Mouse (Mus musculus): Measurements from ENCODE around the gene 9530077C05Rik. TPM values are rescaled to one million over a fixed set of nuclear protein-coding genes. Genes with fewer than 3 reads are reported as not detected.

9530077C05Rik gene
- polyA plus RNA-seq, 2 experiments, result 1.1 to 1.5 TPM

- DNase-seq (ENCODE audit: low read depth in 3 of 3, low spot score in 3 of 3) (no peak), ATAC-seq (ENCODE audit: insufficient read depth) (no peak)
- H3K36me3 ChIP-seq (replicated peaks; ENCODE audit: control insufficient read depth, insufficient read depth, low read depth), result peaks cover 7% of the 10 kb centered on the region
- no peaks in the 10 kb centered on the region for H3K9me3 ChIP-seq (ENCODE audit: control insufficient read depth, low read length)
- H3K4me3 ChIP-seq (ENCODE audit: insufficient read depth in 1 of 2, low read depth in 2 of 2, low read length in 2 of 2), result peak overlapping the region; percentile 67 to 98; a peak in 3 of 4 replicates
- H3K4me2 ChIP-seq (ENCODE audit: low read depth), result peak overlapping the region; percentile 88
- H3K4me1 ChIP-seq (replicated peaks; ENCODE audit: control insufficient read depth in 2 of 2, insufficient read depth in 2 of 2, low read length in 1 of 2), result peaks cover 22 to 24% of the 10 kb centered on the region in 2 experiments
- H3K9ac ChIP-seq (replicated peaks), result peak overlapping the region; percentile 78
- no peaks in the 10 kb centered on the region for H3K27me3 ChIP-seq (ENCODE audit: control insufficient read depth, insufficient read depth, low read length)
- peak overlapping the region; percentile 75 for H3K27ac ChIP-seq
- WGBS (ENCODE audit: insufficient replicate concordance), result 40% methylated on average over 6 of the region's 6 CpGs
- TF ChIP-seq EP300 (IDR thresholded peaks at IDR 0.05; ENCODE audit: low read depth), result no peak
- no peak for TF ChIP-seq CTCF (IDR thresholded peaks at IDR 0.05; ENCODE audit: low read depth)
Observed at GRCm38 (mm10) chr9:22389736-22390245, 21.5 kb upstream of the 9530077C05Rik start.

DNA sequence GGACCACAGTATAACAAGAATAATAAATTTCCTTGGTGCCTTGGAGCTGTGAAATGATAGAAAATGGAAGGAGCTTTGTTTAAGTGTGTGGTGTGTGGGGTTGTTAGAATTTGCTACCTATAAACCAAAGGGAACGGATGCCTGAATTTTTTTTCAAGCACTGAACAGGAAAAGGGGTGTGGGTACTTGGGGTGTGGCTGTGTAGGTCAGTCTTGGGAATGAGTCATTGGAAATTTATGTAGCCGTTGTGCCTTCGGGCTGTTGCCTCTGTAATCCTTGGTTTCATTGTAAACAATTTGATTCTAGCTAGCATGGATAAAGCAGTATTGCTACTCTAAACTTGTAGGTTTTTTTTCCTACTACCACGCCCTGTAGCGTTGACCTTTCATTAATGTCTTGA is 20.9 kb upstream of the 9530077C05Rik start:
- Histone ChIP-seq H3K27me3 (ENCODE audit: control insufficient read depth, insufficient read depth, low read length) (no peaks in the 10 kb centered on the region), H3K4me2 (ENCODE audit: low read depth) (no peak overlapping the region; the same call in 1 of the 2 replicates), H3K4me1 (replicated peaks; ENCODE audit: control insufficient read depth in 2 of 2, insufficient read depth in 2 of 2, low read length in 1 of 2) (peaks cover 22 to 23% of the 10 kb centered on the region in 2 experiments), H3K9me3 (ENCODE audit: control insufficient read depth, low read length) (no peaks in the 10 kb centered on the region), H3K4me3 (ENCODE audit: insufficient read depth in 1 of 2, low read depth in 2 of 2, low read length in 2 of 2) (no peak overlapping the region), H3K9ac (replicated peaks) (no peak overlapping the region), H3K36me3 (replicated peaks; ENCODE audit: control insufficient read depth, insufficient read depth, low read depth) (peaks cover 6% of the 10 kb centered on the region), H3K27ac (no peak overlapping the region)
- DNase-seq (ENCODE audit: low read depth in 3 of 3, low spot score in 3 of 3) (no peak), ATAC-seq (ENCODE audit: insufficient read depth) (no peak)
- WGBS (ENCODE audit: insufficient replicate concordance), result 65% methylated on average over 5 of the region's 5 CpGs
- TF ChIP-seq CTCF (IDR thresholded peaks at IDR 0.05; ENCODE audit: low read depth) (no peak), EP300 (IDR thresholded peaks at IDR 0.05; ENCODE audit: low read depth) (no peak)

- H3K4me1 ChIP-seq (replicated peaks; ENCODE audit: control insufficient read depth in 2 of 2, insufficient read depth in 2 of 2, low read length in 1 of 2), result peaks cover 8 to 10% of the 10 kb centered on the region in 2 experiments
- H3K9ac ChIP-seq (replicated peaks), result no peak overlapping the region
- no peak overlapping the region for H3K27ac ChIP-seq
- H3K4me3 ChIP-seq (ENCODE audit: insufficient read depth in 1 of 2, low read depth in 2 of 2, low read length in 2 of 2), result no peak overlapping the region
- 50% methylated on average over 2 of the region's 2 CpGs for WGBS (ENCODE audit: insufficient replicate concordance)
- TF ChIP-seq EP300 (IDR thresholded peaks at IDR 0.05; ENCODE audit: low read depth) (no peak), CTCF (IDR thresholded peaks at IDR 0.05; ENCODE audit: low read depth) (no peak)
- H3K9me3 ChIP-seq (ENCODE audit: control insufficient read depth, low read length), result no peaks in the 10 kb centered on the region
- no peak for DNase-seq (ENCODE audit: low read depth in 3 of 3, low spot score in 3 of 3)
- H3K27me3 ChIP-seq (ENCODE audit: control insufficient read depth, insufficient read depth, low read length), result no peaks in the 10 kb centered on the region
- H3K36me3 ChIP-seq (replicated peaks; ENCODE audit: control insufficient read depth, insufficient read depth, low read depth), result no peaks in the 10 kb centered on the region
- no peak for ATAC-seq (ENCODE audit: insufficient read depth)
- H3K4me2 ChIP-seq (ENCODE audit: low read depth), result no peak overlapping the region
Observed at GRCm38 (mm10) chr9:22394725-22395124, 16.6 kb upstream of the 9530077C05Rik start.

DNA sequence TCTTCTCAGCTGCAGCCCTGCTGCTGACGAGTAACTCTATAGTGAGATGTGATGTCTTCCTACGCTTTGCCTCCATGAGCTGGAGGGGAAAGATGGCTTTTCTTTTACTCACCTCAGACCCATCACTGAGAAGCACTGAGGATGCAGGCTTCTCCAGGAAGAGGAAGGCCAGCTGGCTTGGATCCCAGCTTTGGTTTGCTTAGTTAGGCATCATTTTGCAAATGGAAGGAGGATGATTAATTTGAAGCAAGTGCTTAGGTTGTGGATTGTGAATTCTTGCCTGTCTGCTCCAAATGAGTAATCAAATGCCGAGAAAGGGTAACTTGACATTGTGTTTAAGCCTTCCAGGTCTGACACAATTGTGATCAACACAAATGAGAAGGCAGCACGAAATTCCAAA is 12.3 kb upstream of the 9530077C05Rik start:
- H3K9me3 ChIP-seq (ENCODE audit: control insufficient read depth, low read length), result no peaks in the 10 kb centered on the region
- DNase-seq (ENCODE audit: low read depth in 3 of 3, low spot score in 3 of 3), result no peak
- 60% methylated on average over 4 of the region's 4 CpGs for WGBS (ENCODE audit: insufficient replicate concordance)
- no peak for ATAC-seq (ENCODE audit: insufficient read depth)
- H3K36me3 ChIP-seq (replicated peaks; ENCODE audit: control insufficient read depth, insufficient read depth, low read depth), result no peaks in the 10 kb centered on the region
- TF ChIP-seq EP300 (IDR thresholded peaks at IDR 0.05; ENCODE audit: low read depth), result no peak
- no peak for TF ChIP-seq CTCF (IDR thresholded peaks at IDR 0.05; ENCODE audit: low read depth)
- no peak overlapping the region for H3K9ac ChIP-seq (replicated peaks)
- H3K27ac ChIP-seq, result no peak overlapping the region
- H3K4me2 ChIP-seq (ENCODE audit: low read depth), result no peak overlapping the region
- no peak overlapping the region for H3K4me3 ChIP-seq (ENCODE audit: insufficient read depth in 1 of 2, low read depth in 2 of 2, low read length in 2 of 2)
- H3K27me3 ChIP-seq (ENCODE audit: control insufficient read depth, insufficient read depth, low read length), result no peaks in the 10 kb centered on the region
- no peaks in the 10 kb centered on the region for H3K4me1 ChIP-seq (replicated peaks; ENCODE audit: control insufficient read depth in 2 of 2, insufficient read depth in 2 of 2, low read length in 1 of 2)

GRCm38 (mm10) chr9:22402001-22402400 is 9.3 kb upstream of the 9530077C05Rik start:
- Histone ChIP-seq H3K4me1 (replicated peaks; ENCODE audit: control insufficient read depth in 2 of 2, insufficient read depth in 2 of 2, low read length in 1 of 2) (no peaks in the 10 kb centered on the region), H3K4me2 (ENCODE audit: low read depth) (no peak overlapping the region), H3K27me3 (ENCODE audit: control insufficient read depth, insufficient read depth, low read length) (no peaks in the 10 kb centered on the region), H3K9me3 (ENCODE audit: control insufficient read depth, low read length) (no peaks in the 10 kb centered on the region), H3K27ac (no peak overlapping the region), H3K9ac (replicated peaks) (no peak overlapping the region), H3K36me3 (replicated peaks; ENCODE audit: control insufficient read depth, insufficient read depth, low read depth) (no peaks in the 10 kb centered on the region), H3K4me3 (ENCODE audit: insufficient read depth in 1 of 2, low read depth in 2 of 2, low read length in 2 of 2) (no peak overlapping the region)
- ATAC-seq (ENCODE audit: insufficient read depth), result no peak
- 62% methylated on average over 6 of the region's 6 CpGs for WGBS (ENCODE audit: insufficient replicate concordance)
- no peak for TF ChIP-seq EP300 (IDR thresholded peaks at IDR 0.05; ENCODE audit: low read depth)
- no peak for TF ChIP-seq CTCF (IDR thresholded peaks at IDR 0.05; ENCODE audit: low read depth)
- DNase-seq (ENCODE audit: low read depth in 3 of 3, low spot score in 3 of 3), result no peak

Measured in liver, embryonic 14.5 days (tissue).